Mouse (Mus musculus): ENCODE measurements around the gene Rpgrip1. TPM values are rescaled to one million over a fixed set of nuclear protein-coding genes. Genes with fewer than 3 reads are reported as not detected.

Gene Rpgrip1
- polyA plus RNA-seq, 1 experiment from 2014 or later = 37.7 TPM

- H3K27ac ChIP-seq (replicated peaks) = no peak overlapping the region
- no peaks in the 10 kb centered on the region for H3K27me3 ChIP-seq (replicated peaks)
- H3K4me3 ChIP-seq = no peak overlapping the region
- WGBS = 83% methylated on average over 4 of the region's 4 CpGs
- H3K36me3 ChIP-seq = peaks cover 60% of the 10 kb centered on the region
- H3K9me3 ChIP-seq = no peaks in the 10 kb centered on the region
- ATAC-seq (ENCODE audit: extremely low read depth, insufficient number of reproducible peaks, low FRiP score, low TSS enrichment) = no peak
- H3K4me1 ChIP-seq = peaks cover 23% of the 10 kb centered on the region
- H3K9ac ChIP-seq = no peak overlapping the region
- H3K4me2 ChIP-seq = no peak overlapping the region
Measured at GRCm38 (mm10) chr14:52199412-52199811, 88.9 kb downstream of the Rpgrip1 start.

Other genes with a start within 250 kb of the Rpgrip1 start
- 38.3 and 40.5 TPM in 2 replicates for gene Mettl17, start 225.9 kb upstream of the Rpgrip1 start, polyA plus RNA-seq (2015; fragmentation: Nextera tagmentation; extraction: Ambion mirVana)
- gene Slc39a2, start 217.8 kb upstream of the Rpgrip1 start, polyA plus RNA-seq (2015; fragmentation: Nextera tagmentation; extraction: Ambion mirVana) = 0.13 and 0.48 TPM in 2 replicates
- gene Ndrg2, start 196.5 kb upstream of the Rpgrip1 start, polyA plus RNA-seq (2015; fragmentation: Nextera tagmentation; extraction: Ambion mirVana) = 223 and 248 TPM in 2 replicates
- not detected in 2 replicates for gene Tppp2, start 192.3 kb upstream of the Rpgrip1 start, polyA plus RNA-seq (2015; fragmentation: Nextera tagmentation; extraction: Ambion mirVana)
- not detected in 2 replicates for gene Rnase13, start 187.9 kb upstream of the Rpgrip1 start, polyA plus RNA-seq (2015; fragmentation: Nextera tagmentation; extraction: Ambion mirVana)
- 63.9 and 69.5 TPM in 2 replicates for gene Arhgef40, start 126.0 kb upstream of the Rpgrip1 start, polyA plus RNA-seq (2015; fragmentation: Nextera tagmentation; extraction: Ambion mirVana)
- gene Tmem253, start 95.0 kb upstream of the Rpgrip1 start, polyA plus RNA-seq (2015; fragmentation: Nextera tagmentation; extraction: Ambion mirVana) = 0.43 and 1.1 TPM in 2 replicates
- gene Zfp219, start 90.0 kb upstream of the Rpgrip1 start, polyA plus RNA-seq (2015; fragmentation: Nextera tagmentation; extraction: Ambion mirVana) = 14.5 and 15.6 TPM in 2 replicates
- not detected in 2 replicates for gene Olfr221, start 68.2 kb upstream of the Rpgrip1 start, polyA plus RNA-seq (2015; fragmentation: Nextera tagmentation; extraction: Ambion mirVana)
- 340 and 392 TPM in 2 replicates for gene Hnrnpc, start 6.7 kb upstream of the Rpgrip1 start, polyA plus RNA-seq (2015; fragmentation: Nextera tagmentation; extraction: Ambion mirVana)
- 28.0 and 29.8 TPM in 2 replicates for gene Supt16, start 86.7 kb downstream of the Rpgrip1 start, polyA plus RNA-seq (2015; fragmentation: Nextera tagmentation; extraction: Ambion mirVana)
- gene Chd8, start 147.1 kb downstream of the Rpgrip1 start, polyA plus RNA-seq (2015; fragmentation: Nextera tagmentation; extraction: Ambion mirVana) = 17.6 and 18.7 TPM in 2 replicates
- 32.6 and 40.4 TPM in 2 replicates for gene Tox4, start 168.4 kb downstream of the Rpgrip1 start, polyA plus RNA-seq (2015; fragmentation: Nextera tagmentation; extraction: Ambion mirVana)
- gene Rab2b, start 168.8 kb downstream of the Rpgrip1 start, polyA plus RNA-seq (2015; fragmentation: Nextera tagmentation; extraction: Ambion mirVana) = 13.9 and 16.7 TPM in 2 replicates
- gene Mettl3, start 194.4 kb downstream of the Rpgrip1 start, polyA plus RNA-seq (2015; fragmentation: Nextera tagmentation; extraction: Ambion mirVana) = 27.9 and 28.2 TPM in 2 replicates
- 7.3 and 8.3 TPM in 2 replicates for gene Sall2, start 218.1 kb downstream of the Rpgrip1 start, polyA plus RNA-seq (2015; fragmentation: Nextera tagmentation; extraction: Ambion mirVana)
- not detected in 2 replicates for gene Olfr1513, start 245.7 kb downstream of the Rpgrip1 start, polyA plus RNA-seq (2015; fragmentation: Nextera tagmentation; extraction: Ambion mirVana)

Measured in heart, embryonic 13.5 days (tissue).